Mouse (Mus musculus) brain, adult 2 months (tissue): ENCODE results near the gene Tmem262.

ENCODE experiments used
- DNase-seq: peaks from one replicate; pipeline ENCODE4 v3.0.0; 2011; ENCODE audit warnings: low read depth, low spot score

Tmem262 gene

GRCm38 (mm10) chr19:6079983-6080480 lies at the start of gene Tmem262:
Tmem262 (plus strand) TSS chr19:6080033.
- no peak for DNase-seq

GRCm38 (mm10) chr19:6030520-6031280 lies 49.1 kb upstream of the Tmem262 start:
- DNase-seq = no peak

DNA sequence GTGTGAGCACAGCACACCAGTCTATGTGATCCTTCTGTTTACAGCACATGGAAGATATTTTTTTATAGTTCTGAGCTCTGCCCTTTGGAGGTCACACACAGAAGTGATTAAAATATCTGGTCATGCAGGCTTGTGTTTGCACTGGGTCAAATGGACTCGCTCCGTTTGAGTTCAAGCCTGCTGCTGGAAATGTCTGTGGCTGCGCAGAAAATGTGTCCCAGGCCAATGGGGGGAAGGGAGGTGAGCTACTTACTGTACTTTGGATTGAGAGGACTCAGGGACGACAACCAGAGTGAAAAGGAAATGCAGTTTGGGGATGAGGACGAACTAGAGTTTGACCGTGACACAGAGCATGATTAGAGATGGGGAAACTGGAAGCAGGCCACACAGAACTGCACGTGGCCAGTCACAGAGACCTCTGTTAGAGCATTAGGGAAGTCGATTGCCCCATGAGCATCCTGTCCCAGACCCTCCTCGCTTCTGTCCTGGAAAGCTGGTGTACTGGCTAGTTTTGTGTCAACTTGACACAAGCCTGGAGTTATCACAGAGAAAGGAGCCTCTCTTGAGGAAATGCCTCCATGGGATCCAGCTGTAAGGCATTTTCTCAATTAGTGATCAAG lies 43.8 kb upstream of the Tmem262 start:
- no peak for DNase-seq

GRCm38 (mm10) chr19:6037695-6038094 lies 42.1 kb upstream of the Tmem262 start:
- DNase-seq = no peak

DNA sequence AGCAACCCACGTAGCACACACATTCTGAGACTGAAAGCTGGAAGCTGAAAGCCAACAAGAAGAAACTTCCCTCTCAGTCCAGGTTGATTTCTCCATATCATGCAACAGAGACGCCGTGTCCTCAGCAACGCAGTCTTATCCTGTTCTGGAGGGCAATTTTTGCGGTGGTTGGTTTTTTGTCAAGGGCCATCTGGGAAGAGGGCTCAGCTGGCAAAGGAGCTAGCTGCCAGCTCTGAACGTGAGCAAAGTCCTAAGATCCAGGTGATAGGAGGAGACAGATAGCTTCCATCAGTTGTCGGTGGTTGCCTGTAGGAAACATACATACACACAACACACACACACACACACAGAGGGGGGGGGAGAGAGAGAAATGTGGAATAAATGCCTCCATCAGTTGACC lies 41.5 kb upstream of the Tmem262 start:
- DNase-seq = peak; percentile 28

DNA sequence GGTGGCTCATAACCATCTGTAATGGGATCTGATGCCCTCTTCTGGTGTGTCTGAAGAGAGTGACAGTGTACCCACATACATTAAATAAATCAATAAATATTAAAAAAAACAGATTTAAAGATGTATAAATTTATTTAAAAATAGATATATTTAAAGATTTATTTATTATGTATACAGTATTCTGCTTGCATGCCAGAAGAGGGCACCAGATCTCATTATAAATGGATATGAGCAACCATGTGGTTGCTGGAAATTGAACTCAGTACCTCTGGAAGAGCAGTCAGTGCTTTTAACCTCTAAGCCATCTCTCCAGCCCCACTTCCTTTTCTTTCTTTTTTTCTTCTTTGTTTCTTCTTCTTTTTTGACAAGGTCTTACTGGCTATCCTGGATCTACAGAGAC lies 39.8 kb upstream of the Tmem262 start:
- DNase-seq = no peak

DNA sequence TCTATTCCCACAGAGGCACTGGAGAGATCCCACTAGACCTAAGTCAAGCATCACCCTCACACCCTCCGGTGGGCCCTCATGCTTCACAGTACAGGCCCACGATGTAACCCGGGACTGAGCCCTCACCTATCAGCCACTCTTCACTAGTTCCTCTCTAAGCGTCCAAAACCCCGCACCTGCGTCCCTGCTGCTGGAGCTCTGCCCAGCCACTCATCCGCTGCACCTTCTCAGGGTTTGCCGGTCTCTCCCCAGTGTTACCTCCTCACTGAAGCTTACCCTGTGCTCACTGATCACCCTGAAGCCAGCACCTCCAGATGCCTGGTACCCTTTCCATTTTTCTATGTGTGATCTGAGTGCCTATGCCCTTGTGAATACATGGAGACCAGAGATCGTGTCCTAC lies 37.5 kb upstream of the Tmem262 start:
- no peak for DNase-seq

DNA sequence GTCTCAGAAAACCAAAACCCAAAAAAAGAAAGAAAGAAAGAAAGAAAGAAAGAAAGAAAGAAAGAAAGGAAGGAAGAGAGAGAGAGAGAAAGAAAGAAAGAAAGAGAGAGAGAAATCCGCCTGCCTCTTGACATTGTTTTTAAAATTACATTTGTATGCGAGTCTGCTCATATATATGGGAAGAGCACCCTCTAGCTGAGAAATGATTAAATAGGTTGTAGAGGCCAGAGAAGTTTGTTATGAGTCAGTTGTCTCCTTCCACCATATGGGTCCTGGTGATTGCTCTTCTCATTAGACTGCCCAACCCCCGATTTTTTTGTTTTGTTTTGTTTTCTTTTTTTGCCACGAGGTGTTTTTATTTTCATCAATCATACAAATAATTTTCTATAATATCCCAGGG lies 35.7 kb upstream of the Tmem262 start:
- peak; percentile 61 for DNase-seq

DNA sequence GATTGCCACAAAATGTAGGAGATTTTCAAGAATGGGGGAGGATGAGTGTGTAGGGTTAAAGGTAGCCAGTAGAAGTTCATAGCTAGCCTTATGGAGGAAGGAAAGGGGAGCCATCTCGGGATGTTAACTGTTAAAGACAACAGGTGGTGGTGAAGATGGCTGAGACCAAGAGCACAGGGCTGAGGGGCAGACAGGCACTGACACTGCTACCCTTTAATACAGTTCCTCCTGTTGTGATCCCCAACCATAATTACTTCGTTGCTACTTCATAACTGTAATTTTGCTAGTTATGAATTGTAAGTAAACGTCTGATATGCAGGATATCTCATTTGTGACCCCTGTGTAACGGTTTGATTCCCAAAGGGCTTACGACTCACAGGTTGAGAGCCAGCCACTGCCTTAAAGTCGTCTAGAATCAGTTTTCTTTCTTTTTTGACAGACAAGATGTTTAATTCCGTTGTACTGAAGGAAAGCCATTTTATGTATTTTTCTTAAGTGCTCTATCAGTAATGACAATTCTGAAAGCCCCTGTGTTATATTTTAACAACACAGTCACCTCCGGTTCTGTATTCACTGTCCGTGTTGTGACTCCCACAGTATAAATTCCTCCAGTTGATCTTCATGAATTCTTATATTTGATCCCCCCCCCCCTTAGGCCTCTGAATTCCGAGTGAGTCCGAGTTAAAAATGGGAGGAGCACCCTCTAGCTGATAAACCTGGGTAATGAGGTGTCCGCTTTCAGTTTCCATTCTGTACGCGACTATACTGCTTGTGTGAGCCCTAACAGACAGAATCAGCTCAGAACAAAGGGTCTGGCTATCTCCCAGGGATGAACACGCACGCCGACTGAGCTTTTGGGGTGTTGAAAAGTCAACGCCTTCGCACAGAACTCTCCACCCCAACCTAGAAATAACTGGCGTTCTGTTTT lies 34.2 kb upstream of the Tmem262 start:
- DNase-seq = peak; percentile 75

DNA sequence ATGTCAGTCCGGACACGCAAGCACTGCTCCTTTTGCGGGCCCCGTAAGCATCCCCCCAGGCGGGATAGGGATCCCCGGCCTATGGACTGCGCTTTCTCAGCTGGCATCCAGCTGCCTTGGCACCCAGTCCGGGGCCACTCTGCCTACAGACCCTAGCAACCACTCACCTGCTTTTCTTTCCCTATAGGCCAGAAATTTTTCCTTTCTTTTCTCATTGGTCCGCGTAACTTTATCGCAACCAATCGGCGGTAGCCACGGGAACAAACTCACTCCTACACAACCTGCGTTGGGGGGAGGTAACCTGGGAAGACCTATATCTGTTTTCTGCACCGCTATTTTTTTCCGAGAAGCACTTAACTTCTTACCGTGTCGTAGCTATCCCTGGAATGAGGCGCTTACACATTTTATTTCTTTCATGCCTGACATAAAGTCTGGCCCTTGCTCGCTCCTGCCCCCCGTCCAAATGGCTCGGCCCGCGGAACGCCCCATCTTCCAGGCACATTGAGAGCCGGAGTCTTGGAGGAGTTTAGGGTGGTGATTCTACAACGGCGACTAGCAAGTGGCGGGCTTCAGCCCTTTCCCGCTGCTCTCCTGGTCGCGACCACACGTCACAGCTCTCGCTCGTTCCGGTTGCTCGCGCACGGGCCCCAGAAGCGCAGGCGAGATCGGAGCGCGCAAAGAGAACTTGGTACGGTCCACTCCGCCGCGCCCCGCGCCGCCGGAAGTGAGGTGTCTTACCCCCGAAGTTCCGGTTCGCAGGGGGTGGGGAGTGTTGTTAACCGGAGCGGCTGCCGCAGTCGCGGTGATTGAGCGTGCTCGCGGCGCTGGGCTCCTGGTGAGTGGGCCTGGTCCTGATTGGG lies 33.3 kb upstream of the Tmem262 start, which contains the start of gene Syvn1:
Gene Syvn1 (plus strand): TSS at position 283 of the 860 bp plus-strand sequence.
- peak; percentile 98 for DNase-seq

- no peak for DNase-seq
Measured at GRCm38 (mm10) chr19:6047154-6047898, 32.5 kb upstream of the Tmem262 start.

- DNase-seq = no peak
Measured at GRCm38 (mm10) chr19:6047899-6048166, 32.0 kb upstream of the Tmem262 start.

DNA sequence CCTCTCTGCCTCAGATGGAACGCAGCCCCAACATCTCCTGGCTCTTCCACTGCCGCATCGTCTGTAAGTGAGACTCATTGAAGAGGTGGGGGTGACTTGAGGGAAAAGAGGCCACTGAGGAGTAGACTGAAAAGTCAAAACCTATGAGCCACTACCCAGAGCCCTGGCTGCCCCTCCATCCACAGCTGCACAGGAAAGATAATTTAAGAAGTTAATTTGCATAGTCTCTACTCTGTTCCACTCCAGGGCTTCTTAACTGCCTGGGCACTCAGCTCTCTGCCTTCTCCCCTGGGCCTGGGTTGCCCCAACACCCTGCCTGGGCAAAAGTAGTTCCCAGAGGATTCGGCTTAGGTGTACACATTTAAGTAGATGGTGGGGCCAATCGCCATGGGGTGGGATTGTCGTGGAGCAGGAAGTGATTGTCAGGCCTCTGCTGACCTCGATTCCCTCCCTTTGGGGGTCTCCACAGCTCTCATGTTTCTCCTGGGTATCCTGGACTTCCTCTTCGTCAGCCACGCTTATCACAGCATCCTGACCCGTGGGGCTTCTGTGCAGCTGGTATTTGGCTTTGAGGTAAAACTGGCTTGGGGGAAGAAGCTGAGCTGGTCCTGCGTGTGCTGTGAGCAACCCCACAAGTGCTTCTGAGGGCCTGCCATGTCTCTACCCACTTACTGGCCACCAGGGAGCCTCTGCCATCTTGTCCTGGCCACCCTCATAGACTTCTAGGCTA lies 31.0 kb upstream of the Tmem262 start:
- no peak for DNase-seq

GRCm38 (mm10) chr19:6052516-6052915 lies 27.3 kb upstream of the Tmem262 start:
- DNase-seq = no peak

- no peak for DNase-seq
Measured at GRCm38 (mm10) chr19:6054296-6054695, 25.5 kb upstream of the Tmem262 start.

DNA sequence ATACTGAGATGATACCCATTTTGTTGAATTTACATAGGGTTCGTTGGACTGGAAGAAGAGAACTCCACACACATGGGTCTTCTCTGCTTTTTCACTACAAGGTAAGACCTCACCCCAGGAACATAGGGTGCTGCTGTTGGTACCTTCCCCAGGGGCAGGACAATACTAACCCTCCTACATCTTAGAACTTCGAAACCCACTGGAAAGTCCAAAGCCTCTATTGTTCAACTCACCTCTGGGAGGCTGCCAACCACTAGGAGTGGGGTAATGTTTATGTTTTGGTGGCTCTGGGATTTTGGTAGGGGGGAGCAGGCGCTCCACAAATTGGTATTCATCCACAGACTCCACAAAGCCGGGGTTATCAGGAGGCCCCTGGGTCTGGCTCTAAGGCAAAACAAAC lies 23.1 kb upstream of the Tmem262 start:
- DNase-seq = no peak

- peak; percentile 99 for DNase-seq
Measured at GRCm38 (mm10) chr19:6057313-6058096, 22.3 kb upstream of the Tmem262 start, which contains the start of the genes Mrpl49 and Fau. Mrpl49 (minus strand) TSS chr19:6057785. Fau (plus strand) TSS chr19:6057844.

- no peak for DNase-seq
Measured at GRCm38 (mm10) chr19:6058513-6058912, 21.3 kb upstream of the Tmem262 start.

- DNase-seq = no peak
Measured at GRCm38 (mm10) chr19:6058966-6059365, 20.9 kb upstream of the Tmem262 start.
